In genomic region chr4:59439960-59440359, GRCm38 (mm10) we compare ENCODE assay signal across 8 mouse cellular contexts. TPM values are rescaled to one million over a fixed set of nuclear protein-coding genes. Genes with fewer than 3 reads are reported as not detected.
DNase-seq lines count a peak whose midpoint lies in the region; TF ChIP-seq lines count a peak whose summit lies in the region.

No protein-coding gene starts in this region.

- no peak overlapping the region for H3K4me3 ChIP-seq in liver, adult 2 months (ENCODE audit: insufficient read depth, low read depth, low read length)
- H3K4me3 ChIP-seq in cerebellum, adult 2 months (replicated peaks; ENCODE audit: insufficient read depth, low read depth, low read length), result no peak overlapping the region

- H3K27ac ChIP-seq in liver, adult 2 months (replicated peaks; ENCODE audit: insufficient read depth, low read depth, low read length), result peak overlapping the region; percentile 95
- H3K27ac ChIP-seq in cerebellum, adult 2 months (ENCODE audit: insufficient read depth, low read length), result no peak overlapping the region

- 9% methylated on average over 2 of the region's 2 CpGs for WGBS in liver, adult 2 months
- WGBS in cerebellum, adult 2 months, result 68% methylated on average over 2 of the region's 2 CpGs

- TF ChIP-seq POLR2A in liver, adult 2 months (IDR thresholded peaks at IDR 0.05; ENCODE audit: extremely low read depth, insufficient read depth, low read length), result no peak
- TF ChIP-seq POLR2A in cerebellum, adult 2 months (IDR thresholded peaks at IDR 0.05; ENCODE audit: borderline replicate concordance, insufficient read depth, low read length), result no peak

- DNase-seq in layer of hippocampus, adult 9-11 months, result peak; percentile 9
- no peak for DNase-seq in layer of hippocampus, adult 9-10 months (ENCODE audit: low spot score)
- peak; percentile 38 for DNase-seq in c-Kit-positive CD71-positive TER-119-positive erythroid progenitor cells, embryonic 14.5 days (ENCODE audit: low spot score)
- peak; percentile 100 for DNase-seq in liver, adult 2 months (ENCODE audit: extremely low read depth, low read depth, low spot score)
- DNase-seq in skeletal muscle tissue, adult 2 months (ENCODE audit: low read depth, low spot score), result peak; percentile 29
- no peak for DNase-seq in cerebellum, adult 2 months
- DNase-seq in T-cell, adult 2 months (ENCODE audit: low spot score), result no peak
- DNase-seq in right cerebral cortex, postnatal 14 days, result no peak

- peak overlapping the region; percentile 52; the same call in 1 of the 2 replicates for H3K9ac ChIP-seq in liver, adult 2 months (ENCODE audit: low read depth, low read length)

- no peak for TF ChIP-seq CTCF in liver, adult 2 months (IDR thresholded peaks at IDR 0.05; ENCODE audit: low read depth, low read length)
- TF ChIP-seq CTCF in cerebellum, adult 2 months (IDR thresholded peaks at IDR 0.05; ENCODE audit: borderline replicate concordance, insufficient read depth, low read depth, low read length), result no peak

- no peaks in the 10 kb centered on the region for H3K36me3 ChIP-seq in liver, adult 2 months (ENCODE audit: control insufficient read depth, insufficient read depth, low read length)

- no peaks in the 10 kb centered on the region for H3K79me2 ChIP-seq in liver, adult 2 months (ENCODE audit: control insufficient read depth, insufficient read depth, low read length)

- H3K4me1 ChIP-seq in liver, adult 2 months (ENCODE audit: control insufficient read depth, insufficient read depth, low read length), result peaks cover 13% of the 10 kb centered on the region
- H3K4me1 ChIP-seq in cerebellum, adult 2 months (ENCODE audit: control insufficient read depth, insufficient read depth, low read length), result no peaks in the 10 kb centered on the region

- no peaks in the 10 kb centered on the region for H3K27me3 ChIP-seq in liver, adult 2 months (ENCODE audit: control insufficient read depth, insufficient read depth, low read length)
- H3K27me3 ChIP-seq in cerebellum, adult 2 months (ENCODE audit: control insufficient read depth, insufficient read depth, low read length), result no peaks in the 10 kb centered on the region; the same call in 1 of the 2 replicates

RNA-seq across cellular contexts. Expression of gene Susd1, which starts 1.5 kb away (rescaled TPM):
- total RNA-seq in liver, adult 2 months (2014; rRNA removed), result 9.7 and 14.8 TPM in 2 replicates
- 5.4 and 5.5 TPM in 2 replicates for polyA plus RNA-seq in liver, adult 2 months (2012; rRNA removed)
- 3.5 and 4.0 TPM in 2 replicates for polyA plus RNA-seq in cerebellum, adult 2 months (2012; rRNA removed)

Comparison
In these comparisons a context has a peak if more than half of its experiments do, and no peak if none do; other contexts are left out.
1. DNase-seq: peak in layer of hippocampus, adult 9-11 months (single experiment), c-Kit-positive CD71-positive TER-119-positive erythroid progenitor cells, embryonic 14.5 days (single experiment), liver, adult 2 months (single experiment) and skeletal muscle tissue, adult 2 months (single experiment); none in layer of hippocampus, adult 9-10 months (single experiment), cerebellum, adult 2 months (0 of 2), T-cell, adult 2 months (single experiment) and right cerebral cortex, postnatal 14 days (single experiment).